Mouse (Mus musculus) bone marrow, adult 2 months (tissue): Measurements from ENCODE around the gene Gins2. TPM values are rescaled to one million over a fixed set of nuclear protein-coding genes. Genes with fewer than 3 reads are reported as not detected.
A peak's percentile ranks its signal among the peaks of the same experiment; 100 is the strongest.

Experiments
- H3K27ac ChIP-seq: fragments of 200-500 bp; 2 replicates; pipeline ENCODE4 v1.5.1; 2012; ENCODE audit warnings: low read depth, mild to moderate bottlenecking, control low read depth, inconsistent platforms, low read length; ENCODE audit not compliant: control insufficient read depth, poor library complexity, insufficient read depth
- H3K4me1 ChIP-seq: fragments of 200-500 bp; 2 replicates; pipeline ENCODE4 v1.6.1; 2011; ENCODE audit warnings: low read length; ENCODE audit not compliant: control insufficient read depth, insufficient read depth
- H3K4me3 ChIP-seq: fragments of 200-500 bp; replicated peaks from 2 replicates; pipeline ENCODE3; 2011; ENCODE audit warnings: mild to moderate bottlenecking, low read depth, low read length, control low read depth; ENCODE audit not compliant: control insufficient read depth
- CTCF ChIP-seq: fragments of 200-500 bp; IDR thresholded peaks from 2 replicates; pipeline ENCODE4 v1.5.1; 2011; ENCODE audit warnings: low read length, control low read depth; ENCODE audit not compliant: control insufficient read depth, insufficient read depth
- POLR2A ChIP-seq: fragments of 200-500 bp; IDR thresholded peaks from 2 replicates; pipeline ENCODE4 v1.6.1; 2011; ENCODE audit warnings: low read depth, mild to moderate bottlenecking, control low read depth, low read length, borderline replicate concordance; ENCODE audit not compliant: control insufficient read depth
- WGBS: fragments of 180-500 bp; shearing (Covaris S2); methylation state at CpG from one replicate; pipeline ENCODE4 v1.1.7; 2018; 5-methylcytosine and 5-hydroxymethylcytosine counted together
- polyA plus RNA-seq: library from polyadenylated mRNA; stranded (reverse); fragments of >200 nt; gene quantifications from 2 replicates; pipeline ENCODE4 v1.2.4, GENCODE M21; 2011; ENCODE audit warnings: low replicate concordance; ENCODE audit not compliant: missing spikeins, insufficient read depth, insufficient read length

Gene Gins2
- polyA plus RNA-seq, 1 experiment = 20.0 TPM

GRCm38 (mm10) chr8:120610824-120611223 is 21.7 kb upstream of the Gins2 start:
- no peaks in the 10 kb centered on the region for H3K4me1 ChIP-seq
- TF ChIP-seq CTCF = no peak
- TF ChIP-seq POLR2A = no peak
- H3K4me3 ChIP-seq = no peak overlapping the region
- no peak overlapping the region for H3K27ac ChIP-seq
- WGBS = 80% methylated on average over 6 of the region's 6 CpGs

DNA sequence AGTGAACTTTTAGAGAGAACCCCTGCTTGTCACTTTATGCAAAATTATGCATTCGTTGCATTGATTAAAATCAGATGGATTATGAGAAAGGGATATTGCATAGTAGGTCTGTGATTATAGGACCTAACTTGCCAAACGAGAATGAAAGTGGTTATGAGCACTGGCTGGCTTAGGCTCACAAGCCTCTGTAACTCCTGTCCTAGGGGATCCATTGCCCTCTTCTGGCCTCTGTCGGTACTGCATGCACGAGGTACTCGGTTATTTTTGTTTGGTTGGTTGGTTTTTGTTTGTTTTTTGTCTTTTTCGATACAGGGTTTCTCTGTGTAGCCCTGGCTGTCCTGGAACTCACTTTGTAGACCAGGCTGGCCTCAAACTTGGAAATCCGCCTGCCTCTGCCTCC is 18.8 kb upstream of the Gins2 start:
- H3K4me3 ChIP-seq = no peak overlapping the region
- TF ChIP-seq POLR2A = no peak
- TF ChIP-seq CTCF = peak; percentile 79
- WGBS = 9% methylated on average over 7 of the region's 7 CpGs
- no peaks in the 10 kb centered on the region for H3K4me1 ChIP-seq
- H3K27ac ChIP-seq = no peak overlapping the region

- Histone ChIP-seq H3K27ac (no peak overlapping the region), H3K4me3 (no peak overlapping the region), H3K4me1 (no peaks in the 10 kb centered on the region)
- WGBS = 69% methylated on average over 9 of the region's 9 CpGs
- TF ChIP-seq POLR2A (no peak), CTCF (no peak)
These were observed 18.4 kb upstream of the Gins2 start for GRCm38 (mm10) chr8:120607460-120607859.

- H3K4me3 ChIP-seq = no peak overlapping the region
- TF ChIP-seq CTCF (no peak), POLR2A (no peak)
- no peaks in the 10 kb centered on the region for H3K4me1 ChIP-seq
- WGBS = 86% methylated on average over 6 of the region's 6 CpGs
- no peak overlapping the region for H3K27ac ChIP-seq
These were observed 13.6 kb upstream of the Gins2 start for GRCm38 (mm10) chr8:120602672-120603071.

- no peak overlapping the region for H3K4me3 ChIP-seq
- WGBS = 25% methylated on average over 7 of the region's 7 CpGs
- H3K4me1 ChIP-seq = no peaks in the 10 kb centered on the region
- no peak overlapping the region for H3K27ac ChIP-seq
- TF ChIP-seq POLR2A (no peak), CTCF (peak; percentile 80)
These were observed 10.4 kb upstream of the Gins2 start for GRCm38 (mm10) chr8:120599504-120599903.

DNA sequence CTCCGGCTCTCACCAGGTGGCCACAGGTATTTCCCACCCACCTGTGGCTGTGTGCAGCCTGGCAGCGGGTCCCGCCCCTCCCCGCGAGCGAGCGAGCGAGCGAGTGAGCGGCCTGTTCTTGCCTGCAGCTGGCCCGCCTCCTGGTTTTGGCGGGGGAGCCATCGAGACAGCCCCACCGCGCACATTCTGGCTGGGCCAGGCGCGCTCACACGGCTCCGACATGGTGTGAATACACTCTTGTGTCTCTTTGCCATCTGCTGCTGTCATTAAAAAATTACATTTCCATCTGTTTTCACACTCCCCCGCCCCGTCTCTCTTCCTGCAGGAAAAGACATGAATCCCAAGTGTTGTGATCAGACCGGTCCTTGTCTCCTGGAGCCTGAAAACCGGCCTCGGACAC is 9.5 kb upstream of the Gins2 start:
- 87% methylated on average over 24 of the region's 24 CpGs for WGBS
- no peak for TF ChIP-seq POLR2A
- TF ChIP-seq CTCF = no peak
- H3K4me1 ChIP-seq = no peaks in the 10 kb centered on the region
- H3K27ac ChIP-seq = no peak overlapping the region
- no peak overlapping the region for H3K4me3 ChIP-seq

DNA sequence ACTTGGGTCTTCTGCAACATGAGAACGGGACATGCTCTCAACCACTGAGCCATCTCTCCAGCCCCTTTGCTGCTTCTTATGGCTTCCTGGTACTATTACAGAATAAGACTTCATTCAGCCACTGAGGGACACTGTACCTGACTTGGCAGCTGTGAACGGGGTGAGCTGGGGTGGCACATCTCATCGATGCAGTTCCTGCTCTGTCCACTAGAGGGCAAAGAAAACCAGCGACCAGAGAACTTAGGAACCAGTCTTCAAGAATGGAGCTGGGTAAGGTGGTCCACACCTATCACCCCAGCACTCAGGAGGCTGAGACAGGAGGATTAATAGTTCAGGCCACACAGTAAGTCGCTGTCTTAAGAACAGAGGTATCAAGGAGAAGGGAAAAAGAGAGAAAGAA is 6.9 kb upstream of the Gins2 start:
- Histone ChIP-seq H3K4me3 (no peak overlapping the region), H3K4me1 (no peaks in the 10 kb centered on the region)

DNA sequence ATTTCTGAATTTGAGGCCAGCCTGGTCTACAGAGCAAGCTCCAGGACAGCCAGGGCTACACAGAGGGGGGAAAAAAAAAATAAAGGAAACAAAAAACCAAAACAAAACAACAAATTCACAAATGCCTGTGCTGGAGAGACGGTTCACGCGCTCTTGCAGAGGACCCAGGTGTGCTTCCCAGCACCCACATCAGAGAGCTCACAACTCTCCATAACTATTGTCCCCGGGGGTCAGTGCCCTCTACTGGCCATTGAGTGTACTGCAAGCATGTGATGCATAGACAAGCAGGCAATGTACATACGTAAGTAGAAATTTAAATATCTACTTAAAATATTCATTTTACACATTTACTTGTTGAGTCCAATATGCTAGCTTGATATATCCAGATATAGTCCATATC is 5.5 kb upstream of the Gins2 start:
- H3K4me1 ChIP-seq = no peaks in the 10 kb centered on the region
- 82% methylated on average over 5 of the region's 5 CpGs for WGBS
- no peak overlapping the region for H3K4me3 ChIP-seq
- no peak overlapping the region for H3K27ac ChIP-seq
- TF ChIP-seq POLR2A (no peak), CTCF (peak; percentile 57)

More for the DNA sequence above, 6.9 kb upstream of the Gins2 start:
- no peak overlapping the region for H3K27ac ChIP-seq
- WGBS = 14% methylated on average over 5 of the region's 5 CpGs
- TF ChIP-seq POLR2A (no peak), CTCF (peak; percentile 86)
